Mouse (Mus musculus) E14TG2a.4 (cell line): Measurements from ENCODE around the gene Rhbdd1.

Source experiments
- CTCF ChIP-seq: conservative IDR thresholded peaks from 2 replicates; pipeline ENCODE4 v1.5.1; 2014; ENCODE audit warnings: low read length
- NANOG ChIP-seq: IDR thresholded peaks from 2 replicates; pipeline ENCODE4 v1.6.1; 2014; ENCODE audit warnings: borderline replicate concordance, low read length, mixed read lengths
- POU5F1 ChIP-seq: IDR thresholded peaks from 2 replicates; pipeline ENCODE4 v1.6.1; 2014; ENCODE audit warnings: low read length, borderline replicate concordance

- TF ChIP-seq CTCF (no peak), NANOG (no peak), POU5F1 (no peak)
Measured at GRCm38 (mm10) chr1:82414434-82415045, 98.3 kb downstream of the Rhbdd1 start.
